Mouse (Mus musculus) stomach, embryonic 14.5 days (tissue): ENCODE measurements around the gene Sult6b2. TPM values are rescaled to one million over a fixed set of nuclear protein-coding genes. Genes with fewer than 3 reads are reported as not detected.

ENCODE experiments used
- ATAC-seq: fragments of 200-750 bp; cut with Nextera tagmentation; 2 replicates; pipeline ENCODE4 v1.8.0; 2017; ENCODE audit warnings: low read depth, moderate TSS enrichment; ENCODE audit not compliant: insufficient number of reproducible peaks, insufficient read depth, low FRiP score
- H3K27ac ChIP-seq: fragments of 300-500 bp; sonication (generic); 2 replicates; pipeline ENCODE4 v1.5.1; 2014; ENCODE audit warnings: mild to moderate bottlenecking, low read length, moderate library complexity, mixed read lengths
- H3K27me3 ChIP-seq: fragments of 300-500 bp; sonication (generic); 2 replicates; pipeline ENCODE4 v1.6.1; 2014; ENCODE audit warnings: low read length, control low read depth, mixed read lengths; ENCODE audit not compliant: control insufficient read depth, insufficient read depth
- H3K36me3 ChIP-seq: fragments of 300-500 bp; sonication (generic); 2 replicates; pipeline ENCODE4 v1.6.1; 2014; ENCODE audit warnings: mild to moderate bottlenecking, control low read depth, low read length, moderate library complexity, mixed read lengths; ENCODE audit not compliant: control insufficient read depth, insufficient read depth
- H3K4me1 ChIP-seq: fragments of 300-500 bp; sonication (generic); 2 replicates; pipeline ENCODE4 v1.6.1; 2014; ENCODE audit warnings: low read length, control low read depth, mixed read lengths; ENCODE audit not compliant: control insufficient read depth, insufficient read depth
- H3K4me2 ChIP-seq: fragments of 300-500 bp; sonication (generic); replicated peaks from 2 replicates; pipeline ENCODE4 v1.6.1; 2014; ENCODE audit warnings: low read depth, low read length, control low read depth
- H3K4me3 ChIP-seq: fragments of 300-500 bp; sonication (generic); 2 replicates; pipeline ENCODE4 v1.5.1; 2014; ENCODE audit warnings: low read depth, low read length, control low read depth
- H3K9ac ChIP-seq: fragments of 300-500 bp; sonication (generic); replicated peaks from 2 replicates; pipeline ENCODE4 v1.6.1; 2014; ENCODE audit warnings: low read depth, mild to moderate bottlenecking, control low read depth, low read length, moderate library complexity, mixed read lengths
- H3K9me3 ChIP-seq: fragments of 300-500 bp; sonication (generic); 2 replicates; pipeline ENCODE4 v1.6.1; 2016; ENCODE audit warnings: low read depth, low read length, control low read depth; ENCODE audit not compliant: control insufficient read depth
- WGBS: fragments of 180-500 bp; shearing (Covaris S2); extraction: QIAGEN DNeasy Blood & Tissue Kit; methylation state at CpG from one replicate; pipeline ENCODE4 v1.1.7; 2014; 5-methylcytosine and 5-hydroxymethylcytosine counted together
- polyA plus RNA-seq: library from polyadenylated mRNA; unstranded; fragments of >200 nt; fragmentation: Nextera tagmentation; extraction: Ambion mirVana; gene quantifications from 2 replicates; pipeline ENCODE4 v1.2.1, GENCODE M21; 2014

Gene Sult6b2
- polyA plus RNA-seq, 1 experiment from 2014 or later, result not detected

DNA sequence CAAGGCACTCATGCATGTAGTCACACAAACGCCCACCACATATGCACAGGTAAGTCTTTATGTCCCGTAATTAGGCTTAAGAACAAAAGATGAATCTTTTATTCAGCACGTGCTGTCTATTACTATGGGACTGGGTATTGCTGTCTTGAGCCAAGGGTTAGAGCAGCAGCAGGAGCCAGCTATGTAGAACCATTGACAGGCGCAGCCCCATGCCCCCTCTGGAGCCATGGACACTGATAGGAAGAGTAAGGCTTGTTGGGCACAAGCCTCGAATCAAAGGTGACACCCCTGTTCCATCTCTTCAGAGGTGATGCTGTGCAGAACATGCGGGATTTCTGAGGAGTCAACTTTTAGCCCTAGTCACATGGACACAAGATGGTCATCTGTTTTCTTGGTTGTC lies 45.7 kb downstream of the Sult6b2 start:
- no peaks in the 10 kb centered on the region for H3K9me3 ChIP-seq
- ATAC-seq, result no peak
- no peak overlapping the region for H3K9ac ChIP-seq
- peak overlapping the region; percentile 80; the same call in 1 of the 2 replicates for H3K4me2 ChIP-seq
- no peaks in the 10 kb centered on the region for H3K27me3 ChIP-seq
- peaks cover 4% of the 10 kb centered on the region; the same call in 1 of the 2 replicates for H3K36me3 ChIP-seq
- H3K4me3 ChIP-seq, result no peak overlapping the region
- WGBS, result 97% methylated on average over 6 of the region's 6 CpGs
- no peak overlapping the region for H3K27ac ChIP-seq
- peaks cover 13% of the 10 kb centered on the region; the same call in 1 of the 2 replicates for H3K4me1 ChIP-seq

DNA sequence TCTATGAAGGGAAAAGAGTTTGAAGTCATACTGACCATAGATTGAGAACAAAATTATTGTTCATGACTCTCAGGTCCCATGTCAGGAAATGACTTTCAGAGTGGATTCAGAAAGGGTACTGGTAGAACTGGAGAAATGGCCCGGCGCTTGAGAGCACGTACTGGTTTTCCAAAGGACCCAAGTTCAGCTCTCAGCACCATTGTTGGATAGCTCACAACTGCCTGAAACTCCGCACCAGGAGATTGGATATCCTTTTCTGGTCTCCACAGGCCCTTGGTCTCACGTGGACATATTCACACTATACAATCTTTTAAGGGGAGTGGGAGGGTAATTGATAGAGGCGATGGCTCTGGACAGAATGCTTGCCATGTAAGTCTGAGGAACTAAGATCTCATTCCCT lies 46.3 kb downstream of the Sult6b2 start:
- Histone ChIP-seq H3K9me3 (no peaks in the 10 kb centered on the region), H3K27me3 (no peaks in the 10 kb centered on the region), H3K27ac (no peak overlapping the region), H3K4me2 (peak overlapping the region; percentile 80), H3K4me3 (peak overlapping the region; percentile 92; the same call in 1 of the 2 replicates), H3K9ac (0 out of 2 replicates have a peak overlapping the region, but pooled peaks have one; percentile 18), H3K4me1 (peaks cover 14% of the 10 kb centered on the region; the same call in 1 of the 2 replicates), H3K36me3 (0 out of 2 replicates have a peak, but pooled peaks cover 4% of the 10 kb centered on the region)
- 90% methylated on average over 6 of the region's 6 CpGs for WGBS
- no peak for ATAC-seq

DNA sequence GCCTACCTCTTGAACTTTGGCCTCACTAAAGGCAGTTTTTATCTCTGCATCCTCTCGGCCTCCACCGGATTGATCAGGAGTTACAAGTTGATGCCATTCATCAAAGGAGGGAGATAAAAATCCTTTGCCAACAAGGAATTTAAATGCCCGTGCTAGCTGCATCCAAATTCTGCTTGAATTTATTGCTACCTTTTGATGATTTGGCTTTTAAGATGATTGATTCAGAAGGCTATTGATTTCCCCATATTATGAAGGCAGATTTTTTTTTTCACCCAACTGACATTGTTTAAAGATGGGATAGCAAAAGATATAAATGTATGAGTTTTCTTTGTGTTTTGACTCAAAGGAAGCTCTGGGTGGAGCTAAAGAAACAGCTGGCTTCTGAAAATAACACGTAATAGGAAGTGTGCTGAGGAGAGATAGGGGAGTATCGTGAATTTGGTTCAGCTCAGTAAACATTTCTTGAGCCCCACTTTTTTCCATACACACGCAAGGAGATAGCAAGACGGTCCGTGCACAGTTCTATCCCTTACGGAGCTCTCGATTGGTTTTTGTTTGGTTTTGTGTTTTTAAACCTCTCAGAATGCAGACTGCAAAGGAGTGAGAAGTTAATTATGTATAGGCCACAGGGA lies 46.9 kb downstream of the Sult6b2 start:
- peak overlapping the region; percentile 80 for H3K4me2 ChIP-seq
- WGBS, result 32% methylated on average over 10 of the region's 10 CpGs
- H3K9ac ChIP-seq, result peak overlapping the region; percentile 78; the same call in 1 of the 2 replicates
- H3K4me3 ChIP-seq, result peak overlapping the region; percentile 92
- no peak for ATAC-seq
- no peaks in the 10 kb centered on the region for H3K9me3 ChIP-seq
- peaks cover 19% of the 10 kb centered on the region; the same call in 1 of the 2 replicates for H3K4me1 ChIP-seq
- H3K36me3 ChIP-seq, result 0 out of 2 replicates have a peak, but pooled peaks cover 4% of the 10 kb centered on the region
- no peaks in the 10 kb centered on the region for H3K27me3 ChIP-seq
- 0 out of 2 replicates have a peak overlapping the region, but pooled peaks have one; percentile 66 for H3K27ac ChIP-seq

DNA sequence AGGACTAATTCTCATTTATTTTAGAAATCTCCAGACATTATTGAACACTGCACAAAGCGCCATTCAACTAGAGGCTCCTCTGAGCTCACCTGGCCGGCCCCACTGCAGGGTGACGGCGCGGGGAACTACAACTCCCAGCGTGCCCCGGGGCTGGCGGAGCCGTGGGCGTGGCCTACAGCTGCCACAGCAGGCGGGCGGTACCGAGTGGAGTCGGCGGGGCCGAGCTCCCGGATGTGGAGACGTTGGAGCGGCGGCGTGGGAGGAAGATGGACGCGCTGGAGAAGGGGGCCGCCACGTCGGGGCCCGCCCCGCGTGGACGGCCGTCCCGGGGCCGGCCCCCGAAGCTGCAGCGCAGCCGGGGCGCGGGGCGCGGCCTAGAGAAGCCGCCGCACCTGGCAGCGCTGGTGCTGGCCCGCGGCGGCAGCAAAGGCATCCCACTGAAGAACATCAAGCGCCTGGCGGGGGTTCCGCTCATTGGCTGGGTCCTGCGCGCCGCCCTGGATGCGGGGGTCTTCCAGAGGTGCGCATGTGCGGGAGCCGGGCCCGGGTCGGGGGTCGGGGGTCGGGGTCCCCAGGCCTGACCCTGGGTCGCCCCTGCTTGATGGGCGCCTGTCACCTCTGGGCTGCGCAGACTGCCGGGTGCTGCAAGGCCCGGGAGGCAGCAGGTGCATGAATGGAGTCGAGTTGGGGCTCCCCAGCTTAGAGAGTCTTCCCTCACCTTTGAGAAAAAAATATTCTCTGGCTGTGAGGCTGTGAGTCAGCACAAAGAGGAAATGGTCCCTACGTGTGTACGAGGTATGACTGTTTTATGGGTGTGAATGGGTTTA lies 47.6 kb downstream of the Sult6b2 start, which contains the start of gene Cmas:
TSS of gene Cmas (plus strand) at position 180 of the 827 bp plus-strand sequence.
- Histone ChIP-seq H3K4me1 (peaks cover 19% of the 10 kb centered on the region; the same call in 1 of the 2 replicates), H3K4me3 (peak within 1 kb of the TSS; percentile 92), H3K27me3 (no peaks in the 10 kb centered on the region), H3K36me3 (0 out of 2 replicates have a peak, but pooled peaks cover 1% of the 10 kb centered on the region), H3K27ac (peak within 1 kb of the TSS; percentile 66; the same call in 1 of the 2 replicates), H3K9ac (peak within 1 kb of the TSS; percentile 78), H3K4me2 (peak within 1 kb of the TSS; percentile 80), H3K9me3 (no peaks in the 10 kb centered on the region)
- peak; percentile 96 for ATAC-seq
- under 1% methylated on average over 63 of the region's 68 CpGs for WGBS

DNA sequence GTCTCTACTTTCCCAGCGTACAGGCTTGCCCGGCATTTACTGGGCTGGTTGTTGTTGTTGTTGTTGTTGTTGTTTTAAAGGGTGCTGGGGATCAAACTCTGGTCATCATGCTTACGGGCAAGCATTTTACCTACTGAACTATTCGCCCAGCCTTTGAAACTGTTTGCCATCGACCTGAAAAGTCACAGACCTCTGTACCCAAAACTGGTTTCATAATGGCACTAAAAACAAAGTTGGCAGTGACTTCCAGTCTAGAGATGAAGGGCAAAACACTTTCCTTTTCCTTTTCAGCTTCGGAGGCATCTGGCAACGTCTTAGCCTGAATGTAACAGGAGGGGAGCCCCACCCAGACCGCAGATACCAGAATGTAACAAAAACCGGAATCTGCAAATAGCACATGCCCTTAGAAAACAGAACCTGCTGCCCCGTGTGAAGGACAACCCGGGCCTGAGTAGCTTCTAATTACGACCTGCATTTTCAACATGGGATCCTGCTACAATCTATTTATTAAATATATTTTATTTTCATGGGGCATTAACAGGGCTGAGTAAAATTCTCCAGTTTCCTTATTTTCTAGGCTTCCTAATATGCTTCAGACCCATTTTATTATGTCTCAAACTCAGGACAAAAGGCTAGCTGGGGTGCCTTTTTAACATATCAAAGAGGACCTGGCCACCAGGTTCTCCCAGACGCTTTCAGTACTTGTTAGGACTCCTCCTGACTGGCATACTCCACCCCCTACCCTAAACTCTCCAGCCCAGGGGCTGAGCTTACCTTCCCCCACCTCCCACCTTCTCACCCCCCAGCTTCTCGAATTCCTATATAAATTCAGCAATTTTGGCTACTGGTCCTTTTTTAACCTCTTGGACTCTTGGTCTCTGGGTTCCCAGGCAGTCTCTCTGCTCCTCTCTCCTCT lies 51.7 kb downstream of the Sult6b2 start:
- no peak overlapping the region for H3K4me3 ChIP-seq
- H3K27me3 ChIP-seq, result no peaks in the 10 kb centered on the region
- H3K9ac ChIP-seq, result no peak overlapping the region
- H3K9me3 ChIP-seq, result no peaks in the 10 kb centered on the region
- H3K36me3 ChIP-seq, result no peaks in the 10 kb centered on the region
- H3K4me1 ChIP-seq, result peaks cover 18% of the 10 kb centered on the region; the same call in 1 of the 2 replicates
- WGBS, result 43% methylated on average over 14 of the region's 14 CpGs
- ATAC-seq, result no peak
- no peak overlapping the region for H3K27ac ChIP-seq
- H3K4me2 ChIP-seq, result no peak overlapping the region

DNA sequence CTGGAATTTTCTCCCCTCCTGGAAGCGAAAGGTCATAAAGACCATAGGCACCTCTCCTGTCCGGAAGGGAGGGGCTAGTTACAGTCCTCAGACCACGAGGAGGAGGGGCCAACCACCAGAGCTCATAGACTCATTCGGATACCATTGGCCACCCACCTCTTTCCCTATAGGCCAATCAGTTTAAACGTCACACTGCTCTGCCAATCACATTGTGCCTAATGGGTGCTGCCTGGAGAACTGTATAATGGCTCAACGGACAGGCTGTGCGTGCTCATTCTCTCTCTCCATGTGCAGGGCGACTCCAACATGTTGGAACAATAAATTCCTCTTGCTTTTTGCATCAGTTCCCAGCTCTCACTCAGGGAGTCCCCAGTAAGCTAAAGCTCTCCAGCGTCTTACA lies 52.9 kb downstream of the Sult6b2 start:
- H3K27me3 ChIP-seq, result no peaks in the 10 kb centered on the region
- ATAC-seq, result no peak
- no peak overlapping the region for H3K4me2 ChIP-seq

DNA sequence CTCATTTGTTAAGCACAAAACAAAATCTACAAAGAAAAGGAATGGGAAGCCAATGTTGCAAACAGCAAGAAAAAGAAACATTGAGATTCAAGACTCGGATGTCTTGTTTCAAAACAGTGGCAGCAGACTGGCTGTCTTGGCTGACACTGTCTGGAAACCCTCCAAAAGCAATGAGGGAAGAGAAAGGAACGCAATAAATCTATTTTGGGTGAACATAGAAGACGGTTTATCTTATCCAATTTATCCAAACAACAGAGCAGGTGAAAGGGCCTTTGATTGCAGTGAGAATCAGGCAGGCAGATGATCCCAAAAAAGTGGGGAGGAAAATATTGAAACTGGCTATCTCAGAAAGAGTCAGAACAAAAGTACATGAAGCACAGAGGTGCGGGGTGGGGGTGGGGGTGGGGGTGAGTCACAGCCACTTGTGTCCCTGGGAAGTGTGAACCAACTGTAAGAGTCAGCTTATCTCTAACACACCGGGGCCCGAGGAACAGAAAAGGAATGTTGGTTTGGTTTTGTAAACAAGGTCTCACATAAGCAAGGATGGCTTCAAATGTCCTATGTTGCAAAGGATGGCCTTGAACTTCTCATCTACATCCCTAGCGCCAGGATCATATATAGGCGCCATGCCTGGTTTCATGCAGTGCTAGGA lies 56.1 kb downstream of the Sult6b2 start:
- no peak overlapping the region for H3K4me3 ChIP-seq
- no peak for ATAC-seq
- peak overlapping the region; percentile 44; the same call in 1 of the 2 replicates for H3K27ac ChIP-seq
- H3K4me1 ChIP-seq, result peaks cover 22% of the 10 kb centered on the region; the same call in 1 of the 2 replicates
- 48% methylated on average over 8 of the region's 8 CpGs for WGBS
- H3K9ac ChIP-seq, result no peak overlapping the region
- H3K36me3 ChIP-seq, result no peaks in the 10 kb centered on the region
- H3K4me2 ChIP-seq, result no peak overlapping the region
- H3K9me3 ChIP-seq, result no peaks in the 10 kb centered on the region
- no peaks in the 10 kb centered on the region for H3K27me3 ChIP-seq

More for the DNA sequence above, 52.9 kb downstream of the Sult6b2 start:
- no peak overlapping the region for H3K9ac ChIP-seq
- H3K4me3 ChIP-seq, result no peak overlapping the region
- H3K27ac ChIP-seq, result no peak overlapping the region
- H3K36me3 ChIP-seq, result no peaks in the 10 kb centered on the region
- WGBS, result 58% methylated on average over 9 of the region's 9 CpGs
- peaks cover 22% of the 10 kb centered on the region; the same call in 1 of the 2 replicates for H3K4me1 ChIP-seq
- H3K9me3 ChIP-seq, result no peaks in the 10 kb centered on the region
